Mouse (Mus musculus) forebrain, embryonic 13.5 days (tissue): ENCODE measurements around the gene Flnc. TPM values are rescaled to one million over a fixed set of nuclear protein-coding genes. Genes with fewer than 3 reads are reported as not detected.

Source experiments
- ATAC-seq: fragments of 200-750 bp; cut with Nextera tagmentation; 2 replicates; pipeline ENCODE4 v1.8.0; 2017
- H3K27ac ChIP-seq: fragments of 300-500 bp; sonication (generic); 2 replicates; pipeline ENCODE4 v1.5.1; 2015; ENCODE audit warnings: inconsistent platforms, mild to moderate bottlenecking, moderate library complexity
- H3K27me3 ChIP-seq: fragments of 300-500 bp; sonication (generic); 2 replicates; pipeline ENCODE4 v1.6.1; 2015; ENCODE audit warnings: mild to moderate bottlenecking, inconsistent platforms
- H3K36me3 ChIP-seq: fragments of 300-500 bp; sonication (generic); 2 replicates; pipeline ENCODE4 v1.6.1; 2015; ENCODE audit warnings: mild to moderate bottlenecking, inconsistent platforms; ENCODE audit not compliant: poor library complexity, severe bottlenecking
- H3K4me1 ChIP-seq: fragments of 300-500 bp; sonication (generic); 2 replicates; pipeline ENCODE4 v1.6.1; 2015; ENCODE audit warnings: inconsistent platforms
- H3K4me2 ChIP-seq: fragments of 300-500 bp; sonication (generic); 2 replicates; pipeline ENCODE4 v1.6.1; 2015; ENCODE audit warnings: inconsistent platforms, mild to moderate bottlenecking, moderate library complexity
- H3K4me3 ChIP-seq: fragments of 300-500 bp; sonication (generic); 2 replicates; pipeline ENCODE4 v1.5.1; 2015; ENCODE audit warnings: mild to moderate bottlenecking, inconsistent platforms
- H3K9ac ChIP-seq: fragments of 300-500 bp; sonication (generic); 2 replicates; pipeline ENCODE4 v1.6.1; 2015; ENCODE audit warnings: mild to moderate bottlenecking, inconsistent platforms
- H3K9me3 ChIP-seq: fragments of 300-500 bp; sonication (generic); replicated peaks from 2 replicates; pipeline ENCODE4 v1.6.1; 2016; ENCODE audit warnings: inconsistent platforms
- WGBS: fragments of 180-500 bp; shearing (Covaris S2); methylation state at CpG from one replicate; pipeline ENCODE4 v1.1.7; 2015; 5-methylcytosine and 5-hydroxymethylcytosine counted together
- microRNA-seq: library from miRNA; unstranded; fragments of <30 nt; microRNA quantifications from one replicate; pipeline ENCODE4, GENCODE M21; 2016
- polyA plus RNA-seq: library from polyadenylated mRNA; unstranded; fragments of >200 nt; fragmentation: Nextera tagmentation; extraction: Ambion mirVana; gene quantifications from 2 replicates; pipeline ENCODE4 v1.2.1, GENCODE M21; 2015

Gene Flnc
- polyA plus RNA-seq, 1 experiment from 2014 or later = 1.5 TPM

GRCm38 (mm10) chr6:29497791-29498190, 64.7 kb downstream of the Flnc start:
- Histone ChIP-seq H3K9me3 (no peaks in the 10 kb centered on the region), H3K27me3 (peaks cover 39% of the 10 kb centered on the region), H3K9ac (no peak overlapping the region), H3K4me3 (no peak overlapping the region), H3K4me1 (0 out of 2 replicates have a peak, but pooled peaks cover 7% of the 10 kb centered on the region), H3K27ac (no peak overlapping the region), H3K36me3 (no peaks in the 10 kb centered on the region), H3K4me2 (no peak overlapping the region)
- no peak for ATAC-seq
- WGBS = 37% methylated on average over 2 of the region's 2 CpGs

- H3K4me1 ChIP-seq = 0 out of 2 replicates have a peak, but pooled peaks cover 7% of the 10 kb centered on the region
- no peak for ATAC-seq
- no peak overlapping the region for H3K4me3 ChIP-seq
- H3K36me3 ChIP-seq = no peaks in the 10 kb centered on the region
- no peak overlapping the region for H3K27ac ChIP-seq
- no peak overlapping the region for H3K9ac ChIP-seq
- no peaks in the 10 kb centered on the region for H3K9me3 ChIP-seq
- 96% methylated on average over 7 of the region's 7 CpGs for WGBS
- H3K27me3 ChIP-seq = peaks cover 41% of the 10 kb centered on the region
- H3K4me2 ChIP-seq = no peak overlapping the region
Observed at GRCm38 (mm10) chr6:29500177-29500576, 67.1 kb downstream of the Flnc start.

GRCm38 (mm10) chr6:29500810-29501209, 67.8 kb downstream of the Flnc start:
- no peaks in the 10 kb centered on the region for H3K36me3 ChIP-seq
- H3K4me3 ChIP-seq = no peak overlapping the region
- H3K4me1 ChIP-seq = 0 out of 2 replicates have a peak, but pooled peaks cover 7% of the 10 kb centered on the region
- 83% methylated on average over 6 of the region's 6 CpGs for WGBS
- no peak overlapping the region for H3K4me2 ChIP-seq
- H3K27me3 ChIP-seq = peaks cover 40% of the 10 kb centered on the region
- ATAC-seq = no peak
- H3K27ac ChIP-seq = no peak overlapping the region
- no peaks in the 10 kb centered on the region for H3K9me3 ChIP-seq
- no peak overlapping the region for H3K9ac ChIP-seq

GRCm38 (mm10) chr6:29501599-29501998, 68.5 kb downstream of the Flnc start:
- no peak overlapping the region for H3K4me2 ChIP-seq
- H3K27me3 ChIP-seq = peaks cover 40% of the 10 kb centered on the region
- no peak for ATAC-seq
- no peak overlapping the region for H3K9ac ChIP-seq
- H3K4me3 ChIP-seq = no peak overlapping the region
- H3K9me3 ChIP-seq = no peaks in the 10 kb centered on the region
- H3K36me3 ChIP-seq = no peaks in the 10 kb centered on the region
- 86% methylated on average over 1 of the region's 1 CpGs for WGBS
- H3K4me1 ChIP-seq = 0 out of 2 replicates have a peak, but pooled peaks cover under 1% of the 10 kb centered on the region
- H3K27ac ChIP-seq = no peak overlapping the region

GRCm38 (mm10) chr6:29505493-29505892, 72.4 kb downstream of the Flnc start:
- peaks cover 50% of the 10 kb centered on the region for H3K27me3 ChIP-seq
- H3K27ac ChIP-seq = no peak overlapping the region
- no peaks in the 10 kb centered on the region for H3K36me3 ChIP-seq
- peaks cover 12% of the 10 kb centered on the region for H3K4me1 ChIP-seq
- WGBS = 85% methylated on average over 5 of the region's 5 CpGs
- no peaks in the 10 kb centered on the region for H3K9me3 ChIP-seq
- H3K4me3 ChIP-seq = no peak overlapping the region
- H3K9ac ChIP-seq = no peak overlapping the region
- no peak overlapping the region for H3K4me2 ChIP-seq
- ATAC-seq = no peak

GRCm38 (mm10) chr6:29506834-29507233, 73.8 kb downstream of the Flnc start:
- 25% methylated on average over 8 of the region's 8 CpGs for WGBS
- Histone ChIP-seq H3K4me2 (peak overlapping the region; percentile 68), H3K27ac (no peak overlapping the region), H3K36me3 (no peaks in the 10 kb centered on the region), H3K4me3 (peak overlapping the region; percentile 49), H3K9me3 (no peaks in the 10 kb centered on the region), H3K9ac (no peak overlapping the region), H3K27me3 (peaks cover 50% of the 10 kb centered on the region), H3K4me1 (peaks cover 12% of the 10 kb centered on the region)
- peak; percentile 17; the same call in 1 of the 2 replicates for ATAC-seq

GRCm38 (mm10) chr6:29507447-29508309, 74.6 kb downstream of the Flnc start, which contains the start of gene Kcp:
Kcp (minus strand) TSS chr6:29507952.
- Histone ChIP-seq H3K27ac (no peak within 1 kb of the TSS), H3K4me3 (peak within 1 kb of the TSS; percentile 49), H3K4me2 (peak within 1 kb of the TSS; percentile 68), H3K27me3 (peaks cover 50% of the 10 kb centered on the region), H3K9me3 (no peaks in the 10 kb centered on the region), H3K9ac (peak within 1 kb of the TSS; percentile 63), H3K36me3 (no peaks in the 10 kb centered on the region), H3K4me1 (peaks cover 12% of the 10 kb centered on the region)
- peak; percentile 79 for ATAC-seq
- WGBS = 2% methylated on average over 46 of the region's 47 CpGs

- Histone ChIP-seq H3K4me3 (no peak overlapping the region), H3K4me1 (peaks cover 18% of the 10 kb centered on the region), H3K4me2 (no peak overlapping the region), H3K36me3 (no peaks in the 10 kb centered on the region), H3K9ac (no peak overlapping the region), H3K9me3 (no peaks in the 10 kb centered on the region), H3K27me3 (peaks cover 50% of the 10 kb centered on the region), H3K27ac (no peak overlapping the region)
- 62% methylated on average over 2 of the region's 2 CpGs for WGBS
- no peak for ATAC-seq
Observed at GRCm38 (mm10) chr6:29509086-29509485, 76.0 kb downstream of the Flnc start.

Small RNA genes lying within 50 kb of the gene (microRNA-seq; reads per million reads assigned to microRNA genes)
- gene Gm26220 (not detected), gene Gm44354 (not detected)

Other genes with a start within 250 kb of the Flnc start
- gene Impdh1, start 216.9 kb upstream of the Flnc start, polyA plus RNA-seq = 37.6 and 39.2 TPM in 2 replicates
- 38.3 and 38.6 TPM in 2 replicates for gene Hilpda, start 160.8 kb upstream of the Flnc start, polyA plus RNA-seq
- 0.67 and 0.75 TPM in 2 replicates for gene Fam71f2, start 153.7 kb upstream of the Flnc start, polyA plus RNA-seq
- gene Fam71f1, start 114.1 kb upstream of the Flnc start, polyA plus RNA-seq = not detected in 2 replicates
- 163 and 177 TPM in 2 replicates for gene Calu, start 85.2 kb upstream of the Flnc start, polyA plus RNA-seq
- gene Opn1sw, start 44.8 kb upstream of the Flnc start, polyA plus RNA-seq = 0.44 TPM in 2 replicates
- gene Ccdc136, start 36.9 kb upstream of the Flnc start, polyA plus RNA-seq = 34.3 and 37.0 TPM in 2 replicates
- gene Atp6v1f, start 34.5 kb downstream of the Flnc start, polyA plus RNA-seq = 289 and 294 TPM in 2 replicates
- 0.41 and 0.45 TPM in 2 replicates for gene Atp6v1fnb, start 38.2 kb downstream of the Flnc start, polyA plus RNA-seq
- 6.3 and 8.0 TPM in 2 replicates for gene Kcp, start 74.7 kb downstream of the Flnc start, polyA plus RNA-seq
- gene Irf5, start 93.4 kb downstream of the Flnc start, polyA plus RNA-seq = 1.0 and 1.2 TPM in 2 replicates
- gene Tnpo3, start 176.6 kb downstream of the Flnc start, polyA plus RNA-seq = 102 and 110 TPM in 2 replicates